Mouse (Mus musculus) liver, embryonic 11.5 days (tissue): Measurements from ENCODE around the gene Tcaim. TPM values are rescaled to one million over a fixed set of nuclear protein-coding genes. Genes with fewer than 3 reads are reported as not detected.

ENCODE experiments used
- polyA plus RNA-seq: library from polyadenylated mRNA; unstranded; fragments of >200 nt; fragmentation: Nextera tagmentation; extraction: Ambion mirVana; gene quantifications from 2 replicates; pipeline ENCODE4 v1.2.1, GENCODE M21; 2014

The Tcaim gene
- polyA plus RNA-seq, 1 experiment from 2014 or later: 2.8 TPM

Other genes starting within 250 kb of the Tcaim start
- gene Topaz1, start 58.2 kb upstream of the Tcaim start, polyA plus RNA-seq: 0.12 TPM in 1 of 2 replicates, not detected in the other
- not detected in 2 replicates for gene Gm35549, start 38.5 kb downstream of the Tcaim start, polyA plus RNA-seq
- gene Zfp445, start 60.5 kb downstream of the Tcaim start, polyA plus RNA-seq: 43.5 and 50.2 TPM in 2 replicates
- 1.1 and 2.0 TPM in 2 replicates for gene Zkscan7, start 80.1 kb downstream of the Tcaim start, polyA plus RNA-seq
- 11.1 and 11.6 TPM in 2 replicates for gene Zfp105, start 117.5 kb downstream of the Tcaim start, polyA plus RNA-seq
- 31.9 and 32.5 TPM in 2 replicates for gene 1110059G10Rik, start 145.5 kb downstream of the Tcaim start, polyA plus RNA-seq
- 63.2 and 67.3 TPM in 2 replicates for gene Kif15, start 145.5 kb downstream of the Tcaim start, polyA plus RNA-seq
- 8.8 and 11.6 TPM in 2 replicates for gene Tmem42, start 215.8 kb downstream of the Tcaim start, polyA plus RNA-seq
- gene Tgm4, start 229.2 kb downstream of the Tcaim start, polyA plus RNA-seq: 0.23 and 0.35 TPM in 2 replicates